ENCODE assay signal across 8 mouse cellular contexts in the genomic region with DNA sequence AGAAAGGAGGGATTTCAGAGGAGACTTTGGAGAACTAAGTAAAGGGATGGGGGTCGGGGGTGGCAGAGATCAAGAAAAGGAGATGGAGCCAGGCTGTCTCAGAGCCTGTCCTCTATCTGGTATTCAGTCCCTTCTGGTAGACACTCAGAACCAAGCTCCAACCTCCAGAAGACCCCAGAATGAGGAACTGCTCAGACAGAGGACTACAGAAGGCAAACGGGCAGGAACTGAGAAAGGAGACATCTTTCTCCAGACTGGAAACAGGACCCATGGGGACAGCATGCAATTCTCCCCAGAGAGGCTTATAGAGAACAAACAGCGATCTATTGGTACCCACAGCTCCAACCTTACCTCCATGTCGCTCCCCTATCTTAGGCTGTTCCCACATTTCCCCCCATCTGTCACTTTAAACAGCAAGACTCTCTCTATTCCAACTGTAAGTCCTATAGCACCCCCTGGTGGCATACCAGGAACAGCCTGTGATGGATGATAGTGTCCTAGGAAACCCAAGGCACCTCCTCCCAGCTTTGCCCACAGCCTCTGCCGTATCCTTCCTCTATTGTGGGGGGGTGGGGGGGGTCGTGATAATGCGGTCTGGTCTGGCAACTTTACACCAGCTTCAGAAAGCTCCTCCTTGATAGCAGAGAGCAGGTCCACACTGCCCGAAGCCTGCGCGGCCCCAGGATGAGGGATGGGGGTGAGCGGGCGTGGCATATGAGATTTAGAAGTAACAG. TPM values are rescaled to one million over a fixed set of nuclear protein-coding genes. Genes with fewer than 3 reads are reported as not detected.
DNase-seq lines count a peak whose midpoint lies in the region; ATAC-seq and TF ChIP-seq lines count a peak whose summit lies in the region.

No protein-coding gene starts in this region.

- POLR2A ChIA-PET in Patski (lab: Charles Lee), result interaction anchor here (0.5 to 0.9 kb wide), 3 partner anchors 44 to 986 kb away, joined by 3 read pairs; no protein-coding TSS in a partner anchor

- no peak overlapping the region for H3K27ac ChIP-seq in hindbrain, embryonic 10.5 days

- in situ Hi-C loops in Patski (cut with MboI; ENCODE audit: low pct_unique_long_range_greater_than_20kb), result loop anchor here (5.0 kb wide), 1 partner anchor 77 kb away; no protein-coding TSS in a partner anchor

- H3K9me3 ChIP-seq in hindbrain, embryonic 10.5 days, result no peaks in the 10 kb centered on the region

- H3K4me1 ChIP-seq in hindbrain, embryonic 10.5 days (replicated peaks), result peaks cover 6% of the 10 kb centered on the region

- peak; percentile 79 for TF ChIP-seq CTCF in Patski (IDR thresholded peaks at IDR 0.05)

- H3K36me3 ChIP-seq in hindbrain, embryonic 10.5 days, result no peaks in the 10 kb centered on the region

- H3K4me3 ChIP-seq in hindbrain, embryonic 10.5 days, result no peak overlapping the region

- no peak for ATAC-seq in Patski
- peak; percentile 47 for ATAC-seq in frontal cortex, adult (ENCODE audit: low TSS enrichment)

- peaks cover 4% of the 10 kb centered on the region for H3K27me3 ChIP-seq in Patski
- H3K27me3 ChIP-seq in hindbrain, embryonic 10.5 days (ENCODE audit: insufficient read depth, poor library complexity, severe bottlenecking), result peaks cover 42% of the 10 kb centered on the region

- 43% methylated on average over 12 of the region's 12 CpGs for WGBS in hindbrain, embryonic 10.5 days

- CTCF ChIA-PET in Patski (lab: Charles Lee), result interaction anchor here (0.7 to 4.2 kb wide), 27 partner anchors 9 to 107 kb away, joined by 3 to 46 read pairs (median 5); no protein-coding TSS in a partner anchor

- DNase-seq in Patski (ENCODE audit: low read depth, low spot score), result no peak
- DNase-seq in cerebellum, adult 8-10 months, result peak; percentile 82
- DNase-seq in hindbrain, embryonic 10.5 days (ENCODE audit: low spot score), result peak; percentile 70
- peak; percentile 90 for DNase-seq in layer of hippocampus, adult 9-11 months
- peak; percentile 92 for DNase-seq in lung, postnatal 10 days
- peak; percentile 84 for DNase-seq in retina, postnatal 7 days (ENCODE audit: low read depth, low spot score)
- peak; percentile 86 for DNase-seq in urinary bladder, postnatal 14 days (ENCODE audit: low spot score)

RNA-seq across cellular contexts. Expression of a gene that starts 25.7 kb away (rescaled TPM):
- 0.03 TPM for polyA plus RNA-seq in Patski (2021)
- polyA plus RNA-seq in hindbrain, embryonic 10.5 days (2016; fragmentation: Nextera tagmentation; extraction: Ambion mirVana), result 0.20 TPM in 1 of 2 replicates, not detected in the other
